Mouse (Mus musculus) spleen, embryonic (tissue): ENCODE measurements around the gene Mroh2a.

Experiments
- CTCF ChIA-PET: fragments of 350-600 bp; sonication (Branson Sonifier 250); formaldehyde crosslinking; loops from one replicate; lab custom pipeline; 2022; lab: Charles Lee

Mroh2a gene

DNA sequence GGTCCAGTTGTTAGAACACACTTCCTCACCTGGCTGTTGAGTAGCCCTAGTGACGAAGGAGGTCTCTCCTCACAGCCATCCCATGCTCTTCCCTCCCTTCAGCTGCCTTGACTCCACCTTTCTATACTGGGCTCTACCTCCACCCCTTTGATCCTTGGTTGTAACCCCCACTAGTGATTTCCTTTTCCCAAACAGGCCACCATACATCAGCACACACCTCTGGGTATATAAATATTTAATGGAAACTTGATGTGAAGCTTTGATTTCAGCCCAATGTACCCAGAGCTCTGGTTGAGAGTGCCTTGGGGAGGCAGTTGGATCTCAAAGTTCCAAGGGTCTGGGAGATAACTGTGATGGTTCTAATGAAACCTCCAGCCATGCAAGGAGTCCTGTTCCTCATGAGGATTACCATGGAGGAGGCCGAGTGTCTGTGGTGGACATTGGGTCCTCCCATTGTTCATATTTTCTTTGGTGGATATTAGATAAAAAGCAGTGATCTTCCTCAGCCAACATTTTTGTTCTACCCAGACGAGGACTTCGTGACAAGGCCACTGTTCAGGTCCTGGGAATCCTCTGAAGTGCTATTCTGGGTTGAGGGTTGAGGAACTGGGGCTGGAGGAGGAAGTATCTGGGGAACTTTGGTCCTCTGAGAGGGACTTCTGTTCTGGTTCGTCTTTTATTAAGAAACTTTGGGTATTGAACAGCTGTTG is at the start of gene Mroh2a:
TSS of gene Mroh2a (plus strand) at position 317 of the 710 bp plus-strand sequence.
- CTCF ChIA-PET = no interaction called here

DNA sequence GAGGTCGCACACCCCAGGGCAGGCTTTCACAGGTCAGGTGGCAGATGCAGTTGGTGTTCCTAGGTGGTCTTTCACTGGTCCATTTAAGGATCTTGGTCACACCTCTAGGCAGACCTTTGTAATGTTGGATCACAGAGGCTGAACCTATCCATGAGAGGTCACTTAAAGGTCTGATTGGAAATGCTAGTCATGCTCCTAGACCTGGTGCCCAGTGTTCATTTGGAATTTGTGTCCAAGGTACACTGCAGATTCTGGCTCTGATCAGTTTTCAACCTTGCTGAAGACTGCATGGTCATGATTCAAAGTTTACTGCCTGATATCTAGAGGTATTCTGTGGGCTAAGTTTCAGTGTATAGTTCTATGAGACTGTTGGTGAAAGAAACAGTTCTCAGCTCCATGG is 47.1 kb upstream of the Mroh2a start:
- CTCF ChIA-PET = no interaction called here

DNA sequence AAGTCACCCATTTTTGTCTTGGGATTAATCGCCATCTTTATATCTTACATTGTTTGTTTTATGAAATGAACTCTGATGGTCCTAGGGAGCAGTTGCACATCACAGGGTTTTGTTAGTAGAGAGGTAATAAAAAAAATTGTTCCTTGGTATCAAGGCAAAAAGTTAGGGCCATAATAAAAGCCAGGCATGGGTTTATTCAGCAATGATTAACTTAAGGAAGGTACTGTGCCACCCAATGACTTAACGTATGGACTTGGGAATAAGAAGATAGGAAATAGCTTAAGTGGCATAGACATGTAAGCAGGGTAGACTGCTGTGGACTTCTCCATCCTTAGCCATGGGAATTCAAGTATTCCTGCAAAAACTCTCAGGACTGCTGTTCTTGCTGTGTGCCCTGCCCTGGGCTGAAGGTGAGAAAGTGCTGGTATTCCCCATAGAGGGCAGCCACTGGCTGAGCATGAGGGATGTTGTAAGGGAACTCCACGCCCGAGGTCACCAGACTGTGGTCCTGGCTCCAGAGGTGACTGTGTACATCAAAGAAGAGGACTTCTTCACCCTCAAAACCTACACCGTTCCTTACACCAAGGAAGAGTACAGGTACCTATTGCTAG is 40.4 kb upstream of the Mroh2a start:
- CTCF ChIA-PET = interaction anchor here (0.6 kb wide), 1 partner anchor 50 kb away, joined by 5 read pairs; no protein-coding TSS in a partner anchor

DNA sequence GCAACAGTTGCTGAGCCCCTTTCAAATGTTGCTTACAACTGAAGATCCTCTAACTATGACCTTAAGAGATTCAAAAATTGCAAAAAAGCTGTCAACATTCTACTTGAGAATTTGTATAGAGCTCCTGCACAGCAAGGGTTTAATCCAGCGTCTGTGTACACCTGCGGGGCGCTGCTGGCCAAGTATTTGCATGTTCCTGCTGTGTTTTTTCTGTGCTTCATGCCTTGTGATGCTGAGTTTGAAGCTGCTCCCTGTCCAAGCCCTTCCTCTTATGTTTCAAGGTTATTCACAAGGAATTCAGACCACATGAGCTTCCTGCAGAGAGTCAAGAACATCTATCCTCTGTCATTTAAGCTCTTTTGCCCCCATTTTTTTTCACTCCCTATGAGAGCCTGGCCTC is 34.6 kb upstream of the Mroh2a start:
- CTCF ChIA-PET = no interaction called here

DNA sequence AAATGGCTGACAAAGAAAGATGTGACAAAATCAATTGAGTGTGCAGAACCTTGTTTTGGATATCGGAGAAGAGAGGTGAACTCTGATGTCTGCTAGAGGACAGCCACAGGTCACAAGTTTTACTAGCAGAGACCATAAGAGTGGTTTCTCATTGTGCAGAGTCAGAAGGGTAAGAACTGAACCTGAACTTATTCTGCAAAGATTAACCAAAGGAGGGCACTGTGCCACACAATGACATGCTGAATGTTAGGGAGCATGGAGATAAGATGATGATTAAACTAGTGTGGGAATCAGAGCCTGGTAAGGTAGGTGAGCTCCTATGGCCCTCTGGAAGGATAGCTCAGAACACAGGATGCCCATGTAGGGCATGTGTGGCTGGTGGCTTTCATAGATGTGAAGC is 31.1 kb upstream of the Mroh2a start:
- CTCF ChIA-PET = no interaction called here

DNA sequence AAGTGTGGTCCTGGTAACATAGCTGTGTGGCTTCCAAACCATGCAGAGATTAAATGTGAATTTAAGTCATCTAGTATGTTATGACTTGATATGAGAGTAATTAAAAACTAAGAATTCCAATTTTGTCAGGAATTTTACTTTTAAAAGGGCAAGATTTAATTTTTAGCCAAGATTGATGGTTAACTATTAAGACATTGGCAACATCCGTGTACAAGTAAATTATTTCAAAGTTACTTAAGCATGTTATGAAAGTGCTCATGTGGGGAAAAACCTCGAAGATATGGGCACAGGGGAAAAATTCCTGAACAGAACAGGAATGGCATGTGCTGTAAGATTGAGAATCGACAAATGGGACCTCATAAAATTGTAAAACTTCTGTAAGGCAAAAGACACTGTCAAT is 29.3 kb upstream of the Mroh2a start:
- CTCF ChIA-PET = no interaction called here

- CTCF ChIA-PET = no interaction called here
These were observed 26.8 kb upstream of the Mroh2a start for GRCm38 (mm10) chr1:88199996-88200395.

DNA sequence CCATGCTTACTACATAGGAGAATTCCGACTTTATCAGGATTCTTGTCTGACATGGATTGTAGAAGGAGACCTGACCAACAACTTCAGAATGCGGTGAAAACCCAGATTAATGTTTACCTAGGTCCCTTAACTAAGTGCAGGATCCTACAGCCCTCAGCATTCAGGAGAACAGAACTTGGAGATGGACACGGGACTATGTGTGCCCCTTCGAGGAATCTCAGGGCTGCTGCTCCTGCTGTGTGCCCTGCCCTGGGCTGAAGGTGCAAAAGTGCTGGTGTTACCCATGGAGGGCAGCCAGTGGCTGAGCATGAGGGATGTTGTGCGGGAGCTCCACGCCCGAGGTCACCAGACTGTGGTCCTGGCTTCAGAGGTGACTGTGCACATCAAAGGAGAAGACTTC is 26.3 kb upstream of the Mroh2a start, which contains the start of gene Ugt1a2:
TSS of gene Ugt1a2 (plus strand) at position 146 of the 400 bp plus-strand sequence.
- CTCF ChIA-PET = no interaction called here

- CTCF ChIA-PET = no interaction called here
These were observed 21.4 kb upstream of the Mroh2a start, which contains the start of gene Dnajb3 for GRCm38 (mm10) chr1:88205294-88205922. TSS of gene Dnajb3 (minus strand) at chr1:88205782.

- CTCF ChIA-PET = no interaction called here
These were observed 19.8 kb upstream of the Mroh2a start for GRCm38 (mm10) chr1:88206843-88207479.

DNA sequence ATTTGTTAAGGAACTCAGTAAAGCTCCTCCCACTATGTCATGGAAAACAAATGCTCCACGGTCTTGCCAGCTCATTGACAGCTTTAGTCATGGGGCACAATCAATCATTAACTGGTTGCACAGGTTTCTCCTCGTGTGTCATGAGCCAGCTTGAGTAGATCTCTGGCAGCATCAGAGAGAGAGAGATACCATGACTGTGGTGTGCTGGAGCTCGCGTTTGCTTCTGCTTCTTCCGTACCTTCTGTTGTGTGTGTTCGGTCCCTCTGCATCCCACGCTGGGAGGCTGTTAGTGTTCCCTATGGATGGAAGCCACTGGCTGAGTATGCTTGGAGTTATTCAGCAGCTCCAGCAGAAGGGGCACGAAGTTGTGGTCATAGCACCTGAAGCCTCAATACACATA is 15.0 kb upstream of the Mroh2a start, which contains the start of gene Ugt1a1:
TSS of gene Ugt1a1 (plus strand) at position 148 of the 400 bp plus-strand sequence.
- CTCF ChIA-PET = no interaction called here

- CTCF ChIA-PET = no interaction called here
These were observed 14.3 kb upstream of the Mroh2a start for GRCm38 (mm10) chr1:88212341-88213045.

DNA sequence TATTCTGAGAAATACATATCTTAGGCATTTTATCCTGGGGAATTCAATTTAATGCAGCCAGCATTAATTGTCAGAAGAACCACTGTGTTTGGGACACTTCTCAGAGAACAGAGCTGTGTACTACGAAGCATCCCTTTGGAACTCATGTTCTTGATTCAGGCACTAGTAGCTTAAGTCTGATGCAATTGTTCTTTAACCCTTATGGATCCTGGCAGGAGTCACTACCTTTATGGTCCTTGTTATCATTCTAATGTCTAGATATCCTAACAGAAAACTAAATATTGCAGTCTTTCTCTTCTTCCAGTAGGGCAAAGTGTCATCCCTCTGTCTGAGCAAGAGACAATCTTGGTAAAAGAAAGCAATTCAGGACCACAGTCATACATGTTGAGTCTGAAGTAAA is 13.7 kb upstream of the Mroh2a start:
- CTCF ChIA-PET = no interaction called here

DNA sequence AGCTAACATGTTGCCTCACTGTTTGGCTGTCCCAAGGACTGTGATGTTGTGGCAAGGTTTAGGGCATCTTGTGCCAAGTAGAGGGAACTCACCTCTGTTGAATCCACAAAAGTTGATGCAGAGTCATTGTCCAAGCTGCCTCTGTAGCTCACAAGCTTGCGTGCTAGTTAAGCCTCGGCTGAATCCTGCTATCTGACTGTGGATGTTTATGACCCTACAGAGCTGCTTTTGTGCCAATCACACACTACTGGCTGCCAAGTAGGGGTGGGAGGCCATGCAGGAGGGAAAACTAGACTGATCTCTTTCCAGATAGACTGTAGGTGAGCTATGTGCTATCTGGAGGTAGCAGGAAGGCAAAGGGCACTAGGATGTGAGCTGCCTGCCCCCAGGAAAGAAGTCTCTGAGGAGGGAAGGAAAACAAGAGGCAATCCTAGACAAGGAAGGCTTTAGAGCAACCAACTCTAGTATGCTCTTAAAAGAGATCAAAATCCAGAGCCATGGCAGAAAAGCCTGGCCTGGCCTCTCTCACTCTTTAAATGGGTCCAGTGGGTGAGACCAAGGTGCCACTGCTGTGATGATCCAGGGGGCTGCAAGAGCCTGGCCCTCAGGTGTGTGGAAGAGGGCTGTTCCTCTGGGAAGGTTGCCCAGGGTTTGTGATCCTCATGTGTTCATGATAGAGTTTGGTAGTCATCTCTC is 12.9 kb upstream of the Mroh2a start:
- CTCF ChIA-PET = no interaction called here

GRCm38 (mm10) chr1:88214462-88214952 is 12.3 kb upstream of the Mroh2a start:
- CTCF ChIA-PET = no interaction called here

- CTCF ChIA-PET = no interaction called here
These were observed 11.1 kb upstream of the Mroh2a start for GRCm38 (mm10) chr1:88215466-88216380.

- CTCF ChIA-PET = no interaction called here
These were observed 10.2 kb upstream of the Mroh2a start for GRCm38 (mm10) chr1:88216551-88216950.

DNA sequence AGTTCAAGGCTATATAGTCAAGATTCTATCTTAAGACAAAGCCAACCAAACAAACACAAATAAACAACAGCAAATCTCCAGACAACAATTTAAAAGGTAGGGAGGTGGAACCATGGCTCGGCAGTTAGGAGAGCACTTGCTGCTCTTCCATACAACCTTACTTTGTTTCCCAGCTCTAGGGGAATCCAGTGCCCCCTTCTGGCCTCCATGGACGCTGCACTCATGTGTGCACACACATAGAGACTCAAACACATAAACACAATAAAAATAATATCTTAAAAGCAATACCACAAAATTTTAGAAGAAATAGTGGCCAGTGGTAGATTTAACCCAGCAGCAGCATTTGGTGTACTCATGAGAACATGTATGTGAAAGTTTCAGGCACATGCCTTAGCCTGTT is 9.6 kb upstream of the Mroh2a start:
- CTCF ChIA-PET = no interaction called here

DNA sequence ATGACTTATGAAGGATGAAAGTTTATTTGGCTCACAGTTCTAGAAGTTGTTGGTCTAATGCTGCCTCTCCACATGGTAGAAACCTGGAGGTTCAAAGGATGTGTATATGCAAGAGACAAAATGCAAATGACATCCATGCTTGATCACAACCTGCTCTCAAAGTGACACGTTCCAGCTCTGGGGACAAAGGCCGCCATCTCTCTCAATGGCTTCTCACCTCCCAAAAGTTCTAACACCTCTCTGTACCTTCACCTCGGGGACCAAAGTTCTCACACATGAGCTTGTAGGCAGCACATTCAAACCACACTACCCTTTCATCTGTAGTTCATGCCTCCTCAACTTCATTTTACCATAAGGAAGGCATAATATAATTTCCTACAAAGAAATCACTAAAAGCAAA is 9.2 kb upstream of the Mroh2a start:
- CTCF ChIA-PET = no interaction called here

- CTCF ChIA-PET = no interaction called here
These were observed 8.7 kb upstream of the Mroh2a start for GRCm38 (mm10) chr1:88218051-88218450.
